Comparison of ENCODE assay signal across 8 mouse cellular contexts in the genomic region with DNA sequence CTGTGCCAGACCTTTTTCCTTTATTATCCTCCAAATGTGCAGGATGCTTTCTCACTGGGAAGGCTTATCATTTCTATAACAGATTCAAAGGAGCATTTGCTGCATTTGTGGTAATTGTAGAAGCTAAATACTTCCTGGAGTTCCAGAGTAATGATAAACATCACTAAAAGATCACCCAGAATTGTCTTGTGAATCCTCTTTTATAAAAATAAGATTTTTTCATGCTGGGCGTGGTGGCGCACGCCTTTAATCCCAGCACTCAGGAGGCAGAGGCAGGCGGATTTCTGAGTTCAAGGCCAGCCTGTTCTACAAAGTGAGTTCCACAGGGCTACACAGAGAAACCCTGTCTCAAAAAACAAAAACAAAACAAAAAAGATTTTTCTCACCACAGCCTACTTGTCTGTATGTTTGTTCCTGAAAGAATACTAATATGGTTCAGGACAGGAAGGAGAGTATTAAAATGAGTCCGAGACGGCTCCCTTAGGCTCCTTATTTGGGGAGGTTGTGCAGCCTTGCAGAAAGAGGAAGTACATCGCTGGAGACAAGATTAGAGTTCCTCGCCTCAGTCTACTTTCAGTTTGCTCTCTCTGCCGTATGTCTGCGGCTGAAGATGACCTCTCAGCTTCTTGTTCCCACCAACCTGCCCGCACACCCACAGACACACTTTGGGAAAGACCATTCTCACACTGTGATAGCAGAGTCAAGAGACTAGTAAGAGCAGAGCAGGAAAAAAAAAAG. TPM values are rescaled to one million over a fixed set of nuclear protein-coding genes. Genes with fewer than 3 reads are reported as not detected.
A peak's percentile ranks its signal among the peaks of the same experiment; 100 is the strongest.
DNase-seq lines count a peak whose midpoint lies in the region; ATAC-seq and TF ChIP-seq lines count a peak whose summit lies in the region.

No protein-coding gene starts in this region.

- peak overlapping the region; percentile 68 for H3K9ac ChIP-seq in liver, embryonic 11.5 days (ENCODE audit: low read depth, low read length)
- H3K9ac ChIP-seq in midbrain, postnatal 0 days (replicated peaks; ENCODE audit: low read length, poor library complexity, severe bottlenecking), result no peak overlapping the region

- no peak for TF ChIP-seq CTCF in midbrain, postnatal 0 days (IDR thresholded peaks at IDR 0.05)

- no peaks in the 10 kb centered on the region for H3K27me3 ChIP-seq in liver, embryonic 11.5 days (replicated peaks; ENCODE audit: control insufficient read depth, insufficient read depth, low read length)
- 0 out of 2 replicates have a peak, but pooled peaks cover 2% of the 10 kb centered on the region for H3K27me3 ChIP-seq in midbrain, postnatal 0 days (ENCODE audit: insufficient read depth, low read length)

- H3K4me1 ChIP-seq in liver, embryonic 11.5 days (replicated peaks; ENCODE audit: control insufficient read depth, insufficient read depth, low read length), result peaks cover 21% of the 10 kb centered on the region
- H3K4me1 ChIP-seq in midbrain, postnatal 0 days (ENCODE audit: insufficient read depth, low read length), result peaks cover 6% of the 10 kb centered on the region; the same call in 1 of the 2 replicates

- H3K4me3 ChIP-seq in liver, embryonic 11.5 days (ENCODE audit: low read depth, low read length), result peak overlapping the region; percentile 35
- H3K4me3 ChIP-seq in midbrain, postnatal 0 days (ENCODE audit: low read depth, low read length), result no peak overlapping the region

- H3K4me2 ChIP-seq in liver, embryonic 11.5 days, result peak overlapping the region; percentile 71
- no peak overlapping the region for H3K4me2 ChIP-seq in midbrain, postnatal 0 days (ENCODE audit: low read depth, low read length, poor library complexity, severe bottlenecking)

- peak; percentile 68 for ATAC-seq in activated CD4-positive, CD25-positive, alpha-beta regulatory T cell, adult 4 months
- no peak for ATAC-seq in liver, embryonic 11.5 days (replicated peaks; ENCODE audit: low FRiP score)
- no peak for ATAC-seq in midbrain, postnatal 0 days (ENCODE audit: low FRiP score)

- H3K36me3 ChIP-seq in liver, embryonic 11.5 days (ENCODE audit: control insufficient read depth, insufficient read depth, low read length), result no peaks in the 10 kb centered on the region; the same call in 1 of the 2 replicates
- H3K36me3 ChIP-seq in midbrain, postnatal 0 days (ENCODE audit: insufficient read depth, low read length), result no peaks in the 10 kb centered on the region

- peak overlapping the region; percentile 74; the same call in 1 of the 2 replicates for H3K27ac ChIP-seq in liver, embryonic 11.5 days (ENCODE audit: low read depth, low read length)
- H3K27ac ChIP-seq in midbrain, postnatal 0 days (ENCODE audit: low read depth, low read length), result no peak overlapping the region

- H3K9me3 ChIP-seq in liver, embryonic 11.5 days (ENCODE audit: control insufficient read depth, low read length), result no peaks in the 10 kb centered on the region
- H3K9me3 ChIP-seq in midbrain, postnatal 0 days (ENCODE audit: low read length), result no peaks in the 10 kb centered on the region

- WGBS in liver, embryonic 11.5 days, result 48% methylated on average over 11 of the region's 11 CpGs
- WGBS in midbrain, postnatal 0 days, result 89% methylated on average over 11 of the region's 11 CpGs

- DNase-seq in cerebellum, adult 9-10 months, result peak; percentile 6
- no peak for DNase-seq in cerebellum, adult 8-10 months
- no peak for DNase-seq in liver, embryonic 11.5 days (ENCODE audit: low spot score)
- peak; percentile 29 for DNase-seq in spleen, adult 12 weeks (ENCODE audit: low spot score)
- DNase-seq in embryo, embryonic 11 days, result no peak
- DNase-seq in midbrain, postnatal 0 days (ENCODE audit: low spot score), result no peak
- DNase-seq in cerebellum, postnatal 10 days, result no peak

RNA-seq across cellular contexts. Expression of a gene that starts 1.4 kb away (rescaled TPM):
- polyA plus RNA-seq in activated CD4-positive, CD25-positive, alpha-beta regulatory T cell, adult 4 months (2017; shearing (Covaris generic)), result 100 to 1,000 TPM; 412 to 421 TPM
- polyA plus RNA-seq in liver, embryonic 11.5 days (2014; fragmentation: Nextera tagmentation; extraction: Ambion mirVana), result 223 and 255 TPM in 2 replicates
- total RNA-seq in midbrain, postnatal 0 days (2014; rRNA removed), result 171 and 262 TPM in 2 replicates
- polyA plus RNA-seq in midbrain, postnatal 0 days (2015; fragmentation: Nextera tagmentation; extraction: Ambion mirVana), result 250 and 282 TPM in 2 replicates

RNA-seq across cellular contexts. Expression of a gene that starts 23.9 kb away (rescaled TPM):
- 10 to 100 TPM; 15.4 to 20.7 TPM for polyA plus RNA-seq in activated CD4-positive, CD25-positive, alpha-beta regulatory T cell, adult 4 months (2017; shearing (Covaris generic))
- polyA plus RNA-seq in liver, embryonic 11.5 days (2014; fragmentation: Nextera tagmentation; extraction: Ambion mirVana), result 21.1 and 22.2 TPM in 2 replicates
- 19.7 and 25.3 TPM in 2 replicates for total RNA-seq in midbrain, postnatal 0 days (2014; rRNA removed)
- 25.9 and 26.5 TPM in 2 replicates for polyA plus RNA-seq in midbrain, postnatal 0 days (2015; fragmentation: Nextera tagmentation; extraction: Ambion mirVana)

RNA-seq across cellular contexts. Expression of a gene that starts 59.3 kb away (rescaled TPM):
- 100 to 1,000 TPM; 161 to 194 TPM for polyA plus RNA-seq in activated CD4-positive, CD25-positive, alpha-beta regulatory T cell, adult 4 months (2017; shearing (Covaris generic))
- polyA plus RNA-seq in liver, embryonic 11.5 days (2014; fragmentation: Nextera tagmentation; extraction: Ambion mirVana), result 894 and 968 TPM in 2 replicates
- 85.5 and 103 TPM in 2 replicates for total RNA-seq in midbrain, postnatal 0 days (2014; rRNA removed)
- 249 and 263 TPM in 2 replicates for polyA plus RNA-seq in midbrain, postnatal 0 days (2015; fragmentation: Nextera tagmentation; extraction: Ambion mirVana)

RNA-seq across cellular contexts. Expression of a gene that starts 59.4 kb away (rescaled TPM):
- polyA plus RNA-seq in activated CD4-positive, CD25-positive, alpha-beta regulatory T cell, adult 4 months (2017; shearing (Covaris generic)), result 100 to 1,000 TPM; 131 to 198 TPM
- polyA plus RNA-seq in liver, embryonic 11.5 days (2014; fragmentation: Nextera tagmentation; extraction: Ambion mirVana), result 809 and 855 TPM in 2 replicates
- total RNA-seq in midbrain, postnatal 0 days (2014; rRNA removed), result 92.5 and 105 TPM in 2 replicates
- polyA plus RNA-seq in midbrain, postnatal 0 days (2015; fragmentation: Nextera tagmentation; extraction: Ambion mirVana), result 211 and 217 TPM in 2 replicates

Comparison
In these comparisons a context has a peak if more than half of its experiments do, and no peak if none do; other contexts are left out.
1. DNase-seq: peak in cerebellum, adult 9-10 months (single experiment) and spleen, adult 12 weeks (single experiment); none in cerebellum, adult 8-10 months (single experiment), liver, embryonic 11.5 days (single experiment), embryo, embryonic 11 days (single experiment), midbrain, postnatal 0 days (single experiment) and cerebellum, postnatal 10 days (0 of 2).